Mouse (Mus musculus) heart, embryonic 14.5 days (tissue): ENCODE data around the gene Rab14. TPM values are rescaled to one million over a fixed set of nuclear protein-coding genes. Genes with fewer than 3 reads are reported as not detected.

Source experiments
- ATAC-seq: fragments of 200-750 bp; cut with Nextera tagmentation; 2 replicates; pipeline ENCODE4 v1.8.0; 2017; ENCODE audit warnings: low read depth, moderate TSS enrichment; ENCODE audit not compliant: insufficient number of reproducible peaks, insufficient read depth, low FRiP score
- H3K27ac ChIP-seq, 2 experiments: fragments of 200-500 bp in 1 of 2; fragments of 300-500 bp in 1 of 2; sonication (generic) in 1 of 2; replicated peaks in 1 of 2; 2 replicates each; pipeline ENCODE4 v1.5.1; 2012 to 2014; ENCODE audit warnings: low read depth in 2 of 2, low read length in 2 of 2, control low read depth in 1 of 2, mild to moderate bottlenecking in 1 of 2, mixed read lengths in 1 of 2; ENCODE audit not compliant: control insufficient read depth in 1 of 2, insufficient read depth in 1 of 2
- H3K27me3 ChIP-seq: fragments of 300-500 bp; sonication (generic); 2 replicates; pipeline ENCODE4 v1.6.1; 2014; ENCODE audit warnings: mild to moderate bottlenecking, low read length, control low read depth; ENCODE audit not compliant: control insufficient read depth, insufficient read depth
- H3K36me3 ChIP-seq: fragments of 300-500 bp; sonication (generic); 2 replicates; pipeline ENCODE4 v1.6.1; 2014; ENCODE audit warnings: mild to moderate bottlenecking, control low read depth, low read length, mixed read lengths; ENCODE audit not compliant: control insufficient read depth, insufficient read depth
- H3K4me1 ChIP-seq, 2 experiments: fragments of 200-500 bp in 1 of 2; fragments of 300-500 bp in 1 of 2; sonication (generic) in 1 of 2; 2 replicates each; pipeline ENCODE4 v1.6.1; 2012 to 2014; ENCODE audit warnings: low read length in 2 of 2, control low read depth in 1 of 2, mixed read lengths in 1 of 2; ENCODE audit not compliant: control insufficient read depth in 2 of 2, insufficient read depth in 2 of 2
- H3K4me2 ChIP-seq: fragments of 300-500 bp; sonication (generic); 2 replicates; pipeline ENCODE4 v1.6.1; 2014; ENCODE audit warnings: mild to moderate bottlenecking, low read length
- H3K4me3 ChIP-seq, 2 experiments: fragments of 200-500 bp in 1 of 2; fragments of 300-500 bp in 1 of 2; sonication (generic) in 1 of 2; 2 replicates each; pipeline ENCODE4 v1.5.1; 2012 to 2014; ENCODE audit warnings: low read length in 2 of 2, mild to moderate bottlenecking in 2 of 2, control low read depth in 1 of 2, low read depth in 1 of 2, moderate library complexity in 1 of 2; ENCODE audit not compliant: control insufficient read depth in 1 of 2, insufficient read depth in 1 of 2
- H3K9ac ChIP-seq: fragments of 300-500 bp; sonication (generic); 2 replicates; pipeline ENCODE4 v1.6.1; 2014; ENCODE audit warnings: mild to moderate bottlenecking, low read length
- H3K9me3 ChIP-seq: fragments of 300-500 bp; sonication (generic); 2 replicates; pipeline ENCODE4 v1.6.1; 2016; ENCODE audit warnings: low read length, control low read depth; ENCODE audit not compliant: control insufficient read depth
- WGBS: fragments of 180-500 bp; shearing (Covaris S2); extraction: QIAGEN DNeasy Blood & Tissue Kit; methylation state at CpG from one replicate; pipeline ENCODE4 v1.1.7; 2014; 5-methylcytosine and 5-hydroxymethylcytosine counted together
- polyA plus RNA-seq: library from polyadenylated mRNA; unstranded; fragments of >200 nt; fragmentation: Nextera tagmentation; extraction: Ambion mirVana; gene quantifications from 2 replicates; pipeline ENCODE4 v1.2.1, GENCODE M21; 2014

The Rab14 gene
- polyA plus RNA-seq, 1 experiment from 2014 or later = 262 TPM

- Histone ChIP-seq H3K4me3 (peak overlapping the region; percentile 53 to 63), H3K9ac (peak overlapping the region; percentile 67), H3K27ac (peak overlapping the region; percentile 86 to 91), H3K4me1 (peaks cover 0 to 19% of the 10 kb centered on the region in 2 experiments; a peak in 3 of 4 replicates), H3K9me3 (no peaks in the 10 kb centered on the region), H3K27me3 (no peaks in the 10 kb centered on the region), H3K36me3 (peaks cover 46% of the 10 kb centered on the region), H3K4me2 (peak overlapping the region; percentile 88)
- no peak; the same call in 1 of the 2 replicates for ATAC-seq
- WGBS = 8% methylated on average over 5 of the region's 5 CpGs
These were observed 68.3 kb downstream of the Rab14 start for GRCm38 (mm10) chr2:35132662-35133055.

- Histone ChIP-seq H3K9me3 (no peaks in the 10 kb centered on the region), H3K27ac (peak overlapping the region; percentile 86 to 91), H3K9ac (peak overlapping the region; percentile 67), H3K4me1 (peaks cover 0 to 19% of the 10 kb centered on the region in 2 experiments; a peak in 3 of 4 replicates), H3K4me2 (peak overlapping the region; percentile 88), H3K27me3 (no peaks in the 10 kb centered on the region), H3K4me3 (peak overlapping the region; percentile 53 to 63), H3K36me3 (peaks cover 46% of the 10 kb centered on the region)
- peak; percentile 96 for ATAC-seq
- WGBS = under 1% methylated on average over 21 of the region's 21 CpGs
These were observed 68.8 kb downstream of the Rab14 start for GRCm38 (mm10) chr2:35131991-35132661.

GRCm38 (mm10) chr2:35131491-35131890 lies 69.4 kb downstream of the Rab14 start:
- peak overlapping the region; percentile 45 for H3K9ac ChIP-seq
- H3K27me3 ChIP-seq = no peaks in the 10 kb centered on the region
- peaks cover 0 to 19% of the 10 kb centered on the region in 2 experiments; a peak in 3 of 4 replicates for H3K4me1 ChIP-seq
- H3K4me2 ChIP-seq = peak overlapping the region; percentile 88
- ATAC-seq = no peak
- no peaks in the 10 kb centered on the region for H3K9me3 ChIP-seq
- peak overlapping the region in 1 of 2 experiments; percentile 53; a peak in 2 of 4 replicates for H3K4me3 ChIP-seq
- H3K27ac ChIP-seq = peak overlapping the region; percentile 45 to 86; a peak in 3 of 4 replicates
- H3K36me3 ChIP-seq = peaks cover 39% of the 10 kb centered on the region

Other genes with a start within 250 kb of the Rab14 start
- 1.8 and 2.0 TPM in 2 replicates for gene Traf1, start 239.3 kb downstream of the Rab14 start, polyA plus RNA-seq
- 0.05 TPM in 1 of 2 replicates, not detected in the other for gene Hc, start 139.7 kb downstream of the Rab14 start, polyA plus RNA-seq
- gene AI182371, start 99.6 kb downstream of the Rab14 start, polyA plus RNA-seq = 0.16 and 0.27 TPM in 2 replicates
- 21.0 and 22.5 TPM in 2 replicates for gene Cntrl, start 91.6 kb downstream of the Rab14 start, polyA plus RNA-seq
- gene Gsn, start 55.3 kb upstream of the Rab14 start, polyA plus RNA-seq = 328 and 342 TPM in 2 replicates
- 40.3 and 46.7 TPM in 2 replicates for gene Stom, start 135.9 kb upstream of the Rab14 start, polyA plus RNA-seq
- gene 4930568D16Rik, start 166.6 kb upstream of the Rab14 start, polyA plus RNA-seq = not detected in 2 replicates
- not detected in 2 replicates for gene 4930402F06Rik, start 196.1 kb upstream of the Rab14 start, polyA plus RNA-seq